7 mouse cellular contexts compared by ENCODE assay signal in the genomic region with DNA sequence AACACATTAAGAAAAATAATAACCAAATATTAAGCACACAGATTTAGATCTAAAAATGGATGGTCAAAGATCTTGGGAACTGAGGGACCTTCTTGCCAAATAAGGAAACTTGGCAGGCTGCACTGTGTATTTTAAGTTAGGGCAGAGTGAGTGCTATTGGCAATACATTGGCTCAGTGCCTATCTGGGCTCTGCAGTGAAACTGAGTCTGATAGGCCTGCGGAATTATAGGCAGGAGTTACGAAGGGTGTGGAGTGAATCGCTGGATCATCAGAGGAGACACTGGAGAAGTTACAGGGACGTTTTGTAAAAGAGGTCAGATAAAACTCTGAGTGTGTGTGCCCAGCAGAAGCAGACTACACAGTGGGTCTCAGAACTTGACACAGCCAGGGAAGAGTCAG. TPM values are rescaled to one million over a fixed set of nuclear protein-coding genes. Genes with fewer than 3 reads are reported as not detected.
DNase-seq lines count a peak whose midpoint lies in the region; ATAC-seq and TF ChIP-seq lines count a peak whose summit lies in the region.

No protein-coding gene starts in this region.

- no peak overlapping the region for H3K27ac ChIP-seq in testis, adult 2 months (ENCODE audit: control insufficient read depth, insufficient read depth, low read depth, low read length)
- H3K27ac ChIP-seq in liver, embryonic 16.5 days (ENCODE audit: low read length) = peak overlapping the region; percentile 86

- H3K9ac ChIP-seq in liver, embryonic 16.5 days (ENCODE audit: low read depth, low read length) = peak overlapping the region; percentile 53

- H3K4me3 ChIP-seq in testis, adult 2 months (ENCODE audit: control insufficient read depth, low read depth, low read length) = peak overlapping the region; percentile 14; the same call in 1 of the 2 replicates
- H3K4me3 ChIP-seq in liver, embryonic 16.5 days (ENCODE audit: low read depth, low read length) = peak overlapping the region; percentile 42

- H3K4me2 ChIP-seq in liver, embryonic 16.5 days (ENCODE audit: low read depth, low read length) = peak overlapping the region; percentile 59

- TF ChIP-seq CTCF in testis, adult 2 months (IDR thresholded peaks at IDR 0.05; ENCODE audit: control insufficient read depth, insufficient read depth, insufficient replicate concordance, low read depth, low read length) = no peak

- no peak for DNase-seq in testis, postnatal 14 days (ENCODE audit: low spot score)
- DNase-seq in B cell, adult 2 months = no peak
- no peak for DNase-seq in frontal cortex, postnatal 36 days (ENCODE audit: low spot score in 2 of 2)

- H3K36me3 ChIP-seq in testis, adult 2 months (ENCODE audit: control insufficient read depth, insufficient read depth, low read length) = no peaks in the 10 kb centered on the region
- H3K36me3 ChIP-seq in liver, embryonic 16.5 days (ENCODE audit: control insufficient read depth, insufficient read depth) = no peaks in the 10 kb centered on the region

- H3K4me1 ChIP-seq in testis, adult 2 months (ENCODE audit: control insufficient read depth, insufficient read depth, low read length) = peaks cover 3% of the 10 kb centered on the region
- H3K4me1 ChIP-seq in liver, embryonic 16.5 days (ENCODE audit: control insufficient read depth, low read depth, low read length) = peaks cover 14% of the 10 kb centered on the region

- WGBS in liver, embryonic 16.5 days (ENCODE audit: insufficient replicate concordance) = 5% methylated on average over 4 of the region's 4 CpGs

- no peaks in the 10 kb centered on the region for H3K9me3 ChIP-seq in liver, embryonic 16.5 days (replicated peaks; ENCODE audit: control insufficient read depth, low read length)

- no peaks in the 10 kb centered on the region for H3K27me3 ChIP-seq in testis, adult 2 months (ENCODE audit: control insufficient read depth, insufficient read depth, low read length)
- no peaks in the 10 kb centered on the region for H3K27me3 ChIP-seq in liver, embryonic 16.5 days (ENCODE audit: control insufficient read depth, insufficient read depth, low read depth, low read length)

- ATAC-seq in granulocyte monocyte progenitor cell, adult 5-6 weeks (replicated peaks; ENCODE audit: poor library complexity, severe bottlenecking) = peak; percentile 37
- ATAC-seq in liver, embryonic 16.5 days (ENCODE audit: low read depth) = peak; percentile 89
- ATAC-seq in monocyte, adult 5-6 weeks (replicated peaks; ENCODE audit: insufficient number of reproducible peaks, low FRiP score, low TSS enrichment, poor library complexity, severe bottlenecking) = no peak

- no peak for TF ChIP-seq POLR2A in testis, adult 2 months (IDR thresholded peaks at IDR 0.05; ENCODE audit: control insufficient read depth, low read depth, low read length)

RNA-seq across cellular contexts. Expression of gene Map3k20, which starts 1.7 kb away (rescaled TPM):
- 2.8 and 3.0 TPM in 2 replicates for polyA plus RNA-seq in testis, adult 2 months (2012; rRNA removed)
- 66.1 and 82.8 TPM in 2 replicates for total RNA-seq in granulocyte monocyte progenitor cell, adult 5-6 weeks (2014; fragmentation: Nextera tagmentation)
- total RNA-seq in granulocyte monocyte progenitor cell, adult 5-6 weeks (2017) = 71.7 and 77.0 TPM in 2 replicates
- polyA plus RNA-seq in liver, embryonic 16.5 days (2015; fragmentation: Nextera tagmentation; extraction: Ambion mirVana) = 7.3 and 7.5 TPM in 2 replicates
- total RNA-seq in monocyte, adult 5-6 weeks (2017) = 10.5 to 11.9 TPM (median 11.2 TPM) in 3 replicates
